Mouse (Mus musculus): ENCODE results near the gene Sema6d. TPM values are rescaled to one million over a fixed set of nuclear protein-coding genes. Genes with fewer than 3 reads are reported as not detected.

The Sema6d gene
- polyA plus RNA-seq, 1 experiment = 4.5 TPM

- H3K4me3 ChIP-seq (ENCODE audit: insufficient read depth, low read depth, low read length) = no peak overlapping the region
- H3K4me1 ChIP-seq (ENCODE audit: control insufficient read depth, insufficient read depth, insufficient read length, low read length) = peaks cover 4% of the 10 kb centered on the region
- no peak overlapping the region for H3K27ac ChIP-seq (replicated peaks; ENCODE audit: low read depth, low read length)
These were observed 563.4 kb downstream of the Sema6d start for GRCm38 (mm10) chr2:124653161-124653560.

GRCm38 (mm10) chr2:124657358-124657757, 567.6 kb downstream of the Sema6d start:
- H3K4me3 ChIP-seq (ENCODE audit: insufficient read depth, low read depth, low read length) = no peak overlapping the region

GRCm38 (mm10) chr2:124658374-124658773, 568.6 kb downstream of the Sema6d start:
- H3K27ac ChIP-seq (replicated peaks; ENCODE audit: low read depth, low read length) = no peak overlapping the region
- no peaks in the 10 kb centered on the region for H3K4me1 ChIP-seq (ENCODE audit: control insufficient read depth, insufficient read depth, insufficient read length, low read length)

More at GRCm38 (mm10) chr2:124657358-124657757, 567.6 kb downstream of the Sema6d start:
- no peaks in the 10 kb centered on the region for H3K4me1 ChIP-seq (ENCODE audit: control insufficient read depth, insufficient read depth, insufficient read length, low read length)
- no peak overlapping the region for H3K27ac ChIP-seq (replicated peaks; ENCODE audit: low read depth, low read length)

GRCm38 (mm10) chr2:124659601-124660000, 569.8 kb downstream of the Sema6d start:
- Histone ChIP-seq H3K27ac (replicated peaks; ENCODE audit: low read depth, low read length) (no peak overlapping the region), H3K4me1 (ENCODE audit: control insufficient read depth, insufficient read depth, insufficient read length, low read length) (no peaks in the 10 kb centered on the region), H3K4me3 (ENCODE audit: insufficient read depth, low read depth, low read length) (no peak overlapping the region)

More at GRCm38 (mm10) chr2:124658374-124658773, 568.6 kb downstream of the Sema6d start:
- H3K4me3 ChIP-seq (ENCODE audit: insufficient read depth, low read depth, low read length) = no peak overlapping the region

GRCm38 (mm10) chr2:124660686-124661085, 570.9 kb downstream of the Sema6d start:
- H3K4me1 ChIP-seq (ENCODE audit: control insufficient read depth, insufficient read depth, insufficient read length, low read length) = no peaks in the 10 kb centered on the region
- H3K27ac ChIP-seq (replicated peaks; ENCODE audit: low read depth, low read length) = no peak overlapping the region
- no peak overlapping the region for H3K4me3 ChIP-seq (ENCODE audit: insufficient read depth, low read depth, low read length)

GRCm38 (mm10) chr2:124661316-124661715, 571.5 kb downstream of the Sema6d start:
- Histone ChIP-seq H3K4me3 (ENCODE audit: insufficient read depth, low read depth, low read length) (no peak overlapping the region), H3K27ac (replicated peaks; ENCODE audit: low read depth, low read length) (no peak overlapping the region), H3K4me1 (ENCODE audit: control insufficient read depth, insufficient read depth, insufficient read length, low read length) (no peaks in the 10 kb centered on the region)

- Histone ChIP-seq H3K4me1 (ENCODE audit: control insufficient read depth, insufficient read depth, insufficient read length, low read length) (no peaks in the 10 kb centered on the region), H3K27ac (replicated peaks; ENCODE audit: low read depth, low read length) (no peak overlapping the region), H3K4me3 (ENCODE audit: insufficient read depth, low read depth, low read length) (no peak overlapping the region)
These were observed 572.5 kb downstream of the Sema6d start for GRCm38 (mm10) chr2:124662257-124662656.

GRCm38 (mm10) chr2:124664191-124664590, 574.4 kb downstream of the Sema6d start:
- Histone ChIP-seq H3K4me1 (ENCODE audit: control insufficient read depth, insufficient read depth, insufficient read length, low read length) (no peaks in the 10 kb centered on the region), H3K27ac (replicated peaks; ENCODE audit: low read depth, low read length) (no peak overlapping the region), H3K4me3 (ENCODE audit: insufficient read depth, low read depth, low read length) (no peak overlapping the region)

GRCm38 (mm10) chr2:124668431-124668830, 578.7 kb downstream of the Sema6d start:
- H3K27ac ChIP-seq (replicated peaks; ENCODE audit: low read depth, low read length) = no peak overlapping the region

GRCm38 (mm10) chr2:124673117-124673516, 583.3 kb downstream of the Sema6d start:
- H3K4me3 ChIP-seq (ENCODE audit: insufficient read depth, low read depth, low read length) = no peak overlapping the region
- no peaks in the 10 kb centered on the region for H3K4me1 ChIP-seq (ENCODE audit: control insufficient read depth, insufficient read depth, insufficient read length, low read length)
- no peak overlapping the region for H3K27ac ChIP-seq (replicated peaks; ENCODE audit: low read depth, low read length)

More at GRCm38 (mm10) chr2:124668431-124668830, 578.7 kb downstream of the Sema6d start:
- Histone ChIP-seq H3K4me1 (ENCODE audit: control insufficient read depth, insufficient read depth, insufficient read length, low read length) (no peaks in the 10 kb centered on the region), H3K4me3 (ENCODE audit: insufficient read depth, low read depth, low read length) (no peak overlapping the region)

- Histone ChIP-seq H3K4me3 (ENCODE audit: insufficient read depth, low read depth, low read length) (no peak overlapping the region), H3K4me1 (ENCODE audit: control insufficient read depth, insufficient read depth, insufficient read length, low read length) (peaks cover 8% of the 10 kb centered on the region; the same call in 1 of the 2 replicates), H3K27ac (replicated peaks; ENCODE audit: low read depth, low read length) (peak overlapping the region; percentile 74)
These were observed 594.7 kb downstream of the Sema6d start for GRCm38 (mm10) chr2:124684481-124684901.

GRCm38 (mm10) chr2:124690372-124690771, 600.6 kb downstream of the Sema6d start:
- no peak overlapping the region for H3K4me3 ChIP-seq (ENCODE audit: insufficient read depth, low read depth, low read length)
- H3K4me1 ChIP-seq (ENCODE audit: control insufficient read depth, insufficient read depth, insufficient read length, low read length) = peaks cover under 1% of the 10 kb centered on the region; the same call in 1 of the 2 replicates
- H3K27ac ChIP-seq (replicated peaks; ENCODE audit: low read depth, low read length) = no peak overlapping the region

- H3K4me1 ChIP-seq (ENCODE audit: control insufficient read depth, insufficient read depth, insufficient read length, low read length) = peaks cover 10% of the 10 kb centered on the region; the same call in 1 of the 2 replicates
- no peak overlapping the region for H3K4me3 ChIP-seq (ENCODE audit: insufficient read depth, low read depth, low read length)
- H3K27ac ChIP-seq (replicated peaks; ENCODE audit: low read depth, low read length) = no peak overlapping the region
These were observed 612.9 kb downstream of the Sema6d start for GRCm38 (mm10) chr2:124702621-124703020.

- 0 out of 2 replicates have a peak overlapping the region, but pooled peaks have one; percentile 9 for H3K27ac ChIP-seq (replicated peaks; ENCODE audit: low read depth, low read length)
- H3K4me3 ChIP-seq (ENCODE audit: insufficient read depth, low read depth, low read length) = no peak overlapping the region
- peaks cover 10% of the 10 kb centered on the region; the same call in 1 of the 2 replicates for H3K4me1 ChIP-seq (ENCODE audit: control insufficient read depth, insufficient read depth, insufficient read length, low read length)
These were observed 615.2 kb downstream of the Sema6d start for GRCm38 (mm10) chr2:124704922-124705321.

GRCm38 (mm10) chr2:124705806-124706205, 616.0 kb downstream of the Sema6d start:
- H3K4me1 ChIP-seq (ENCODE audit: control insufficient read depth, insufficient read depth, insufficient read length, low read length) = peaks cover 10% of the 10 kb centered on the region; the same call in 1 of the 2 replicates
- no peak overlapping the region for H3K27ac ChIP-seq (replicated peaks; ENCODE audit: low read depth, low read length)
- no peak overlapping the region for H3K4me3 ChIP-seq (ENCODE audit: insufficient read depth, low read depth, low read length)

GRCm38 (mm10) chr2:124706896-124707295, 617.1 kb downstream of the Sema6d start:
- Histone ChIP-seq H3K4me3 (ENCODE audit: insufficient read depth, low read depth, low read length) (no peak overlapping the region), H3K27ac (replicated peaks; ENCODE audit: low read depth, low read length) (no peak overlapping the region), H3K4me1 (ENCODE audit: control insufficient read depth, insufficient read depth, insufficient read length, low read length) (peaks cover 10% of the 10 kb centered on the region; the same call in 1 of the 2 replicates)

Data from brown adipose tissue, adult 24 weeks (tissue).